Mouse (Mus musculus) cerebellum, postnatal 36 days (tissue): ENCODE measurements at regions not wholly inside any gene's neighbourhood (a gene's known extent, or its start where the extent isn't known, plus 50 kb on each side); places are given as distances from the start of the nearest gene placed in this dataset.

ENCODE experiments used
- DNase-seq, 2 experiments: peaks; one replicate each; pipeline ENCODE4 v3.0.0; 2021 to 2022; ENCODE audit warnings: mixed read lengths in 2 of 2

DNA sequence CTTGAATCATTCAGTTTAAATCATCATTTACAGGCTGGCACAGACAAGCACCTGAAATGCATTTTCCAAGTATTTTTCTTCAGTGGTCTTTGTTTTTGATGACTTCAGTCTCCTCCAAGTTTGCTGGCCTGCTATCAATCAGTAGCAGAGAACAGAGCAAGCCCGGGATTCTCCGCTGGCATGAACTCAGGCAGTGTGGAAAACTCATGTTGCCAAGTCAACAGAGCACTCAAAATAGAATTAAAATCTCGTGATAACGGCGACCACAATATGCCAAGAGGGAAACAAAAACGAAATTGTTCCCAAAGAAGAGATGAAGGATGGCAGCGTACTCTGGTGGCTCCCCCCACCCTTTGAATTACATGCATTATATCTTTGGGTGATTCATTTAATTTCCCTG is 190.9 kb upstream of the Fat4 start:
- no peak for DNase-seq

DNA sequence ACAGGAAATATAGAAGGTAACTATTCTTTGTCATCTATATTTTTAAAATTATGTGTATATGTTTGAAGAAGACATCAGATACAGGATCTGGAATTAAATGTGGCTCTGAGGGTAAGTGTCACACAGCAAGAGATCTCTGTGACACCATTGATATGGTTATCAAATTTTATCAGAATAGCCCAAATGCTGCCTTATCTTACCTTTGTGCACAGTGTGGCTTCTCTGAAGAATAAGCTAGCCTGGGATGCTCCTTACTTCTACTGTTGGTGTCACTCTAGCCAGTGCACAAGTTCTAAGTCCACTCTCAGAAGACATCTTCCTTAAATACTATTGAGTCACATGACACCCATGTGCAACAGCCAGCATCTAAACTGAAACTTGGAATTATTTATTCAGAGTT is 194.0 kb upstream of the Fat4 start:
- DNase-seq: no peak

DNA sequence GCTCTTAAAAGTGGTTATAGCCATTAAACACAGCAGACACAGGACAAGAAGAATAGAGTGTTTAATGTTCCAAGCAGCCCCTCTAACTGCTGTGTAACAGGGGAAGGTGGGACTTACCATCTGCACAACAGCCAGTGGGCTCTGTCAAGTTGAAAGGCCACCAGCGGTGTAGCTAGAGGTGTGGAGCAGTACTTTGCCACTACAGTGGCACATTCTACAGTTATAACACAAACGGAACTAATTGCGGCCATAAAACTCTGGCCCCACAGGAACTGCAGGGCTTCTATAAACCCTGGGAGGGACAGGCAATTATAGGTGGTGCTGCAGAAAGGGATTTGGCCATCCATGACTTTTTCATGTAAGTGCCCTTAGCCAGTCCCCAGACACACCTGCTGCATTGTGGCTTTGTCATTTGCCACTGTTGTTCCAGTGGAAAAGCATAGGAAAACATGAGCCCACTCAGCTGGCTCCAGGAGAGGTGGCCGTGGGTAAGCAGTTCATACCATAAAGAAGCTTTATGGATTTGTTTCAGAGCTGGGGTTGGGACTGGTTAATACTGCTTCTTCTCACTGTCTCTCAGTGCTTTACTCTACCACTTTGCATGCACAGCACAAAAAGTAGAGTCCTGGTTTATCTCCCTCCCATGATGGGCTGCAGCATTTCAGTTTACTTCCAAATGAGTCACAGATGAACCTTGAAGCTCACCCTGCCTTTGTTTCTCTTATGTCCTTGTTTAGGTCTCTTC is 199.8 kb upstream of the Ankrd50 start:
- DNase-seq: no peak

DNA sequence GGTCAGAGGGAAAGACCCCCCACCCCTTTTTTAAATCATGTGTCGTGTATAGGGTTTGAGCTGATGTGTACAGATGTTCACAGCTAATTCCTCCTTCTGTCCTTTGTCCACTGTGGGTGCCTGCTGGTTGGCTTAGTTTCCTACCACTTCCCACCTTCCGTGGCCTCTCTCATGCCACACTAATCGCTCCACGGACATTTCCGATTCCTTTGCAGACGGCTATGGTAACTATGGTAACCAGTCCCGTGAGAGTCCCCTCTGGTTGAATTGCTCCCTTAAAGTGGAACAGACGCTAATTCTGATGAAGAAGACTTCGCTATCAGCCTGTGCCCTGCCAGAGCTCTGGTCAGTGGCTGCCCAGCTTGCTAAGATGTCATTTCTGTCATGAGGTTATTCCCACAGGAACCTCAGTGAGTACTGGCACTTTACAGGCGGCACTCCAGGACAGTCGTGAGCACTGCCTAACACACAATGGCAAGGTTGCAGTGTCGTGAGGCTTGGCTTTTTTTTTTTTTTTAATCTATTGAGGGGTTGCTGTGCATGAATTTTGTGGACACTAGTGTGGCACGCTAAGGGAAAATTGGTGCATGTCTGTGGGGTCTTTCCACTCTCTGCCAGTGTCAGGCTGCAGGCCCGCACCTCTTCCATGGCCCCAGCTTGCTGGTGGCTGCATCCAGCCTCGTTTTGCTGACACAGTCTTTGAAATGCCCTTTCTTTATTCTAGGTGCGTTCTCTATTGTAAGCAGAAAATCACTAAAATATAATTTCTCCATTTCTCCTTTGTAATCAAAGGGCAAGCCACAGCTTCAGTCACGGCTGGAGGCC is 179.2 kb upstream of the Ankrd50 start:
- no peak for DNase-seq

DNA sequence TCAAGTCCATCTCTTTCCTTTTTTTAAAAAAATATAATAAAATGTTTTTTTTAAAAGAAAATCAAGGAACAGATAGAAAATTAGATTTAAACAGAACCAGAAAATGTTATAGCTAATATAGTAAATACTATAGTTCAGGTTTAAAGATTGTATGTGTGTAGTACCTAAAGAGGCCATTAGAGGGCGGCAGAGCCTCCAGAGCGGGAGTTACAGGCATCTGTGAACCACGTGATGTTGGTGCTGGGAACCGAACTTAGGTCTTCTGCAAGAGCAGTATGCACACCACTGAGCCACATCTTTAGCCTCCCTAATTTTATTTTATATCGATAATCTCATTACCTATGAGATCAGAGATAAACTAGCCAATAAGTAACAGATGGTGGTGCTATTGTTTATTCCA is 178.4 kb upstream of the Ankrd50 start:
- DNase-seq: no peak

DNA sequence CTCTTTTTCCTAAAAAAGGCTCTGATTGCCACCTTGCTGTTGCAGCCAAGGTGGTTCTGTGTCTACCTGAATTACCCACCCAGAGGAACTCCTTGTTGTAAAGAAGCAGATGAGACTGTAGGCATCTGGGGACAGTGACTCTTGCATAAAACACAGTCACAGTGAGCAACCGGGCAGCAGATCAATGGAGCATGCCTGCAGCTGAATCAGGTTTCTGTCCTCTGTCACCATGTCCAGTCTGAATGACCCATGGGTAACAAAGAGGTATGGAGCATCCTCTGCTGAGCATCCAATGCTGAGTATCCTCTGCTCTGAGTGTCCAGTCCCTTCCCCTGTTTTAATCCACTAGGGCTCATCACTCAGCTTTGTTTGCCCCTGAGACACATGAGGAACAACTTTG is 172.1 kb upstream of the Ankrd50 start:
- no peak for DNase-seq

DNA sequence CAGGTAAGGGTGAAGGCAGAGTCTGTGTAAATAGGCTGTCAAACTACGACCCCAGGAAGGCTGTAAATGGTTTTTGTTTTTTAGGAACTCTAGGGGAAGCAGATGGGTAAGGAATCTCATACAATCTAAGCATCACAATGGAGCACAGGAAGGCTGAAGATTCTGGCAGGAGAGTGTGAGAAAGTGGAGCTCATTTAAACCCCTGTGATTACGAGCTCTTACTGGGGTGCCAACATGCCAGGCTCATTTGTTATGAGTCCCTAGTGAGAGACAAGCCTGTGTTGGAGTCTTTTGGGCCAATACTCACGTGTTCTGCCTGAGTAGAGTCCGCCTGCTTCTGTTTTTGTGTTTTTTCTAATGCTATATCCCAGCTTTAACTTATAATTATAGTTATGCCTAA is 169.3 kb upstream of the Ankrd50 start:
- no peak for DNase-seq

DNA sequence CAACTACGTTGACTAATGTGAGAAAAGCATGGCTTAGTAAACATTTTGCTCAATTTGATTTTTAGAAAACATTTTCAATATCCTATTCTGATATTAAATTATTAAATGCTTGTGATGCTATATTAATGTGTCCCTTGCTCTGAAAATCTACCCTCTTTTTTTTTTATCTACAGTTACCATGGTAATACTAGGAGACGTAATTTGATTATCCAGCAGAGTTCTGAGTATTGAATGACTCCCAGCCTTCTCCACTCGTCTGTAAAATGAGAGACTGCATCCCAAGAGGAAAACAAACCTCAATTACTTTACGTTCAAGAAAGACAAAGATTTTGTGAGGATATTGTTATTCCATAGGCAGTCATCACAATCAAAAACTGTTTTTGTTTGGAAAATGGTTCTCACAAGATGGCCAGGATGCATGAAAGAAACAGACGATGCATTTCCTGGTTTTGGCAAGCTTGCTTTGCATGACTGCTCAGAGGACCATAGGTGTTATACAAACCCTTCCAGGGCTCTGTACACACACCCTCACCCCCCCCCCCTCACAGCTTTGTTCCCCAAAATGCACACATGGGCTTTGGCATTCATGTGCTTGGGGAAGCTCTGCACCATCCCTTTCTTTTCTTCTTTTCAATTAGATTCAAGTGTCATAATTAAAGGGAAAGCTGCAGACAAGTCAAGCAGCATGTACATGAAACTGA is 168.5 kb upstream of the Ankrd50 start:
- DNase-seq: no peak

DNA sequence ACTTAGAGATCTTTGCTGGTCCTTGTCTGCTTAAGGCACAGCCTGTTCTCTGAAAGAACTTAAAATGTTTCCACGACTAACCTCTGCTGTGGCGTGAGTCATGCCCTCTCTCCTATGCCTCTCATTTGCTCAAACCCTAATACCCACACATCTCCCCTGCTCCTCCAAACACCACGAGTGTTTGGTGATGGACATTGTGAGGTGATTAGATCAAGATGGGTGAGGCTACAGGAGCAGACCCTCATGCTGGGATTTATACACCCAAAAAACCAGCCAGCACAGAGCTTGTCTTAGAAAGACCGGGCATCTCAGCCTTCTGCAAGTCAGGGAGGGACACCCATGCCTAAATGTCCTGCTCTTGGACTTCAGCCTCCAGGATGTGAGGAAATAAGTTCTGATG is 165.5 kb upstream of the Ankrd50 start:
- no peak for DNase-seq

DNA sequence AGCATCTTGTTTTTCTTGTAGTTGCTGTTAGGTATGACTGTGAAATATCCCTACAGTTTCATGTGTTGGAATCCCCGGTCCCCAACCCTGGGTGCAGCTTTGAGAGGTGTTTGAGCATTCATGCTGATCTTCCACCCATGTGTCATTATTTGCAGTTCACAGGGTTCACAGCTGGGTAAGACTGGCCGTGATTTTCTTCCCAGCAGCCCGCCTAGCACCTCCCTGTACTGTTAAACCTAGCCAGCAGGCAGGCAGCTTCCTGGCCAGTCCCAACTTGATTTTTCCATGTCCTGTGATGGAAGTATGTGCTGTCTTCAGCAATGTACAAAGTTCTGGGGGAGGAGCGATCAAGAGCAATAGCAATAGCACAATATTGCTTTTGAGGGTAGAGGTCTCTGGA is 164.0 kb upstream of the Ankrd50 start:
- no peak for DNase-seq

DNA sequence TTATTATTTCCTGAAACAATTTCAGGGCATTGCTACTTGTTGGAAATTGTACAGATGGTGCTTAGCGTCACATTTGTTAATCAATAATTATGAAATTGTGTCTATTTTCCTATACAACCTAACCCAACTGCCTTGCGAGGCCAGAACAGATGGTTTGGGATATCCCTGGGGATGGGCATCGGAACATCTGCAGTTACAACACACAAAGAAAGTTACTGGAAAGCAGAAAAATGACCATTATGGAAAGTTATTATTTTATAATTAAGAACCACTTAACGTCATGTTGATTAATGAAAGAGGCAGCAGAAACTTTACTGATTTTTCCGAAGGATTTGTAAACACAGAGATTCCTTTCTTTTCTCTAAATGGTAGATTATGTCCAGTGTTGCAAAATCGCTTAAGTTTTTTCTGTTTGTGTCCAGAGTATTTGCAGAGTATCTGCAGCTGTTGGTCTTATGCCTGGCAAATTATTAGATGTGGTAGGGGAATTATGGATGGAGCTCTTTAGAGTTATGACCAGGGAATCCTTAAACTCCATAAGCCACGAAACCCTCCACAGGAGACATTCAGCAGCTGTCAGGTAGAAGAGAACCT is 163.2 kb upstream of the Ankrd50 start:
- no peak for DNase-seq

DNA sequence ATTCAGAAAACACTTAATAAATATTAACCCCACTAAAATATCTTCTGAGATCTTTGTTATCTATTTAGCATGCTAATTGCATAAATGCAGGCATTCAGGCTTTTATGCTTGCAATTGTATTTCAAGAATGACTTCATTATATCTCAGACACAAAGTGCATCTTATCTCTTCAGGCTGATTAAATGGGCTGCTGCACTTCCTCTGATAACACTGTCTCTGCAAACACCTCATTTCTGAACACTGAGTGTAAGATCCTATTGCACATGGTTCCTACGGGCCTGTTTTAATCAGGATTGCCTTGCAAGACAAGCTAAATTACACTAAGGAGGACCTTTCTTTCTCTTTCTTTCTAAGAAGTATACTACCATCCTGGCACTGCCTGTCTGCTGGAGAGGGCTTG is 157.1 kb upstream of the Ankrd50 start:
- DNase-seq: no peak

DNA sequence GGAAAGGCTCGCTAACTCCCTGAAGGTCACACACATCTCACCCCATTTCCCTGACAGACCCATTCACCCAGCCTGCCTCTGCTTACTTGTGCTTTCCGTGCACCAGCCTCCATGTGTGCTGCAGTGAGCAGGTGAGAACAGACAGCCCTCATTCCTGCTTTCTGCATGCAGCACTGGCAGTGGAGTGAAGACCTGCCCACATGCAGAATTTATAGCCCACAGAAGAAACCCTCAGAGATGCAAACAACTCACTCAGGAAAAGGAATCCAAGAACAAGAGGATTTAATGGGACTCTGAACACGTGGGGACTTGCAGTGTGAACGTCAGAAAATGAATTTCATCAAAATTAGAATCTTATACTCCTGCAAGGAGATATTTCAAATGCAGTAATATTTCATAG is 152.2 kb upstream of the Ankrd50 start:
- DNase-seq: no peak

DNA sequence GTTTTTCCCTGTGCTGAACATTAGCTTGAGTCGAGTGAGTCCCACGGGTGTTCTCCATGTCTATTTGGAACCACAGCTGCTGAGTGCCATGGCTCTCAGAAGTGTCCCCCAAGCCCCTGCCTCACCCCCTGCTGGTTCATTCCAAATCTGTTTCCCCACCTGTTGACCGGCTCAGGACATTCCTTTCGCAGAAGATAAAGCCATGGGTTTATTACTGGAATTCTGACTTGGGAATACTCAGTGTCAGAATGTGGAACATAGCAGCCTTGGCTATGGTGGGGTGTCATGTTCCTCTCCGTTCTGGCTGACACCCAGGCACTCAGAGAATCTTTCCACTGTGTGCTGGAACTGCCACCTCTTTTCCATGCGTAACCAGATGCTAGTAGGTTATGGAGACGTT is 148.7 kb upstream of the Ankrd50 start:
- DNase-seq: no peak

DNA sequence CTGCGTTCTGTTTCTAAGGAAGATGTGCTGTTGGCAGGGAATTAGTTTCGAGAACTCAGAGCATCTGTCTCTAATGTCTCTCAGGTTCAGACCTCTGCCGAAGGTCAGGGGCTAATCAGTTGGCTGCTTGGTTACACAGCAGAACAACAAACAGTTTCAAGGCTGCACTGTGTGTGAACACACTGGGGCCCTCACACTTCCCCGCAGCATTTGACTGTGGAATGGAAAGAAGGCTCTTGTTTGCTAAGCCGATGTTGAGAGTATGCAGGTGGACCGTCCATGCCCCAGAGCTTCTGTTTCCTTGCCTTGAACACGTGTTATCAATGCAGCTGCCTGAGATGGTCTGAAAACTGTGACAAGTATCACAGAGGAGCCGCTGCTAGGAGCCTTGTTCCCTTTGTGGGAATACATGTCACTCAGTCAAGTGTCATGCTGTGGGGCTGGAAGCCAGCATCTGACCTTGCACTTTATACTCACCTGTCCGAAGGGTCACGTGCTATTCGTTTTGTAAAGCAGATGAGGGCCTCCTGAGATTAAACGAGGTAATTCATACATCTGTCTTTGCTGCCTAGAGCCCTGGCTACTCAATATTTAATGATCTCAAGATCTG is 141.0 kb upstream of the Ankrd50 start:
- no peak for DNase-seq

DNA sequence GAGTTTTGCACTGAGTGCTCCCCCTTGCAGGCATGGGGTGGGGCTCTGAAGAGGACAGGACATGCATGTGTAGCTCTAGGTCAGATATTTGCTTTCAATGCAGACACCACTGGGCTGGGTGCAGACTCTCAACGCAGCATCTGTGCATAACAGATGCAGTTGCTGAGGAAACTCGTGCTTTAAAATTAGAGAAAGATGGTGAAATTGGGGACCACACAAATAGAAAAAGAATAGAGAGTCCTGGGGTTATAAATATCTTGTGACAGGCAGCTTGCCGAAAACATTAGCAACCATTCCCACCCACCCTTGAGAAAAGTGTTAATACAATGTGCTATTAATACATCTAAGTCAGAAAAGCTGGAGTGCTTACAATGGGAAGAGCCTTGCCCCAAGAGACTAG is 133.3 kb upstream of the Ankrd50 start:
- no peak for DNase-seq

DNA sequence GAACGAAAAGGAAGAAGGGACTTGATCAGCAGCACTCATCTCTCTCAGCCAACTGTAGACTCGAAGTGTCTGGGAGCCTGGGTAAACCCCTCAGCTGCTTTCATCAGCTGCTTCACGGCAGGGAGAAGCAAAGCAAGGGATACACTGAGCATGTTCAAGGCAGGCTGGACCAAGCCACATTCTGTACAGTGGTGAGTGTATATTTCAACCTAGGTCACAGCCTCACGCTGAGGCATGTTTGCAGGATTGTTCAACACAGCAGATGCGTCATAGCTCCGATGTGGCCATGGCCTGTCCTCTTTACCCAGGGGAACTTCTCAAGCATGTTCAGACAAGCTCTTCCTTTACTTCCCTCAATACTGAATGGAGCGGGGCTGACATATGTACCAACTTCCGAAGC is 132.6 kb upstream of the Ankrd50 start:
- DNase-seq: no peak

DNA sequence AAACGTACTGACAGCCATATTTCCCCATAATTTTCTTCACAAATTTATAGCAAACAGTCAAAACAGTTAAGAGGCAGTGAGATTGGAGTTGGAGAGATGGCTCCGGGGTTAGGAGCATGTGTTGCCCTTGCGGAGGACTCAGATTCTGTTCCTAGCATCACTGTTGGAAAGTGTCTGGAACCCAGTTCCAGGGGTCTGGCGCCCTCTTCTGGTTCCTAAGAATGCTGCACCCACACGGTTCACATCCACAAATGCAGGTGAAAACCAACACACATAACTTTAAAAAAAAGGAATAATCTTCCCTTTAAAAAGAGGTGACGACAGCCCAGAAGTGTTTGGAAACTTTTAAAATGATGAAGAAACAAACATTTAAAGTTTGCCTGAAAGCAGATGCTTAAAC is 129.1 kb upstream of the Ankrd50 start:
- no peak for DNase-seq

DNA sequence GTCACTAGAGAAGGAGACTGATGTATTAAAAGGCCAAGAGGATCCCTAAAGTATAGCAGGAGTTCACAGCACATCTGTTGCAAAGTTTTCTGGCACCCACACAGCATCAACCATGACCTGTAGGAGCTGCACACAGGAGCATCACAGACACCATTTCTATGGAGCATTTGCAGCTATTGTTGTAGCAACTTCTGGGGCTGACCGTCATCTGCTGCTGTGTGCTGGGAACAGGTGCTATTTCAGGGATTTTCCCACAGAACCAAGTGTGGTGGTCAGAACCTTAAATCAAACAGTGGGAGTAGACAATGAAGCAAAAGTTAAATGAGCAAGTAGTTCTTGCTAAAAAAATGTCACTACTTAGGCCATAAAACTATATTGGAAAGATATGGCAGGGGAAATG is 106.9 kb upstream of the Ankrd50 start:
- DNase-seq: no peak

DNA sequence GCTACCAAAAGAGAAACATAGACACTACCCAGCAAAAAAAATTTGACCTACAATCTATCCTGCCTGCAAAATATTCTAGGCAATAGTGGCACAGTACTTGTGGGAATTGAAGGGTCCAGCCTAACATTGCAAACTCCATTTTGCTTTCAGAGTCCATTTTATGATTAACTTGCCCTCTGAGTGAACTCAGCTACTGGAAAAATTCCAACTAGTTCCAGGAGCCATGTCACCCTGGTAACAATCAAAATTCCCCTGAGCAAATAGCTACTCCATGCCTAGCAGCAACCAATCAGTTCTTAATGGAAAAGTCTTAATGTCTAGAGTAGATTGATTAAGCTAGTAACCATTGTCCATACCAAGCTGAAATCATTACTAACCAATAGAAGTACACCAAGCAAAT is 104.3 kb upstream of the Ankrd50 start:
- no peak for DNase-seq

DNA sequence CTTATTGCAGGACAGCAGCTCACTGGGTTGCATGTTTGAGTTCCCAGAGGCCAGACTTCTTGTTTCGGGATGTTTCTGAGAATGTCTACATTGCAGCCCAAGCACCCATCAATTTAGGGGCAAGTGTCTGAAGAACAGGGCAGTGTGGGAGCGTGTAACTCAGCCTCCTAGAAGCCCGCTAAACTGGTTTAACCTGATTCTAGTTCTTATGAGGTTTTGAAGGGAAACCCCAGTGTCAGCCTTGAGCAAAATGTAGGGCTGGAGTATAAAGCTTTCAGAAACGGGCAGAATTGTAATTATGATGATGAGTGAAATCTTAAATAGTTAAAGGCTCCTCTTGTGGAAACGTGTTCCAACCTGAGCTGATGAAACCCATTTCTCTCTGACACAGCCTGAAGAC is 100.9 kb upstream of the Ankrd50 start:
- DNase-seq: no peak

DNA sequence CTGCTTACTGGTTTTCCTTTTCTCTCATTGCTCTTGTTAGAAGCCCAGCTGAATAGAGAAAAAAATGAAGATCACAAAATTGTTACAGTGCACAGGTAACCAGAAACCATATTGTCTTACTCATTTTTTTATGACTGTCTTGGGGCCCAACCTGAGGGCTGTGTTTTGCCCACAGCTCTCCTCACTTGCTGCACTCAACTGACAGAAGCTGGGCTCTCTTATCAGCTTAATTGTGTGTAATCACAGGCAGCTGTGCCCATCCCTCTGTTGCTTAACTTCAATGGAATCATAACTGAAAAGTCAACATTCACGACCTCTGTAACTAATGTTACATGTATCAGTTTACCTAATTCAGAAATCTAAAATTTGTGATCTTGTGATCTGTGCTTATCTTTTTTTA is 95.1 kb upstream of the Ankrd50 start:
- DNase-seq: no peak
